Mouse (Mus musculus): Measurements from ENCODE around the gene Actl6b. TPM values are rescaled to one million over a fixed set of nuclear protein-coding genes. Genes with fewer than 3 reads are reported as not detected.

Gene Actl6b
- polyA plus RNA-seq (2012; fragmentation: generic; extraction: Trizol): not detected

DNA sequence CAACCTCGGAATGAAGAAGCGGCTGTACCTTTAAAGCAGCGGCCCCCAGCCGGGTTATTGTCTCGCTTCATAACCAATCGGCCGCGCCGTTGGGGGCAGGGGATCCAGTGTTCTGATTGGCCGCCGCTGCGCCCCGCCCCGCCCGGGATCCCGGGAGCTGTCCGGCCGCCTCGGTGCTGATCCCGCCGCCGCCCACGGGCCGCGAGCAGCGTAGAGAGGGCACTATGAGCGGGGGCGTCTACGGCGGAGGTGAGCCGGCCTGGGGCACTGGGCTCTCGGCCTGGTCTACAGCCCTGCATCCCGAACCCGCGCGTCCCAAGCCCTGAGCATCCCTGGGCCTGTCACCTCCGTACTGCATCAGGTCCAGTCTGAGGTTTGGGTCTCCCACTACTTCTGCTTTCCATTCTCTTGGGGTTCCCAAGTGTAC lies at the start of gene Actl6b:
TSS of gene Actl6b (plus strand) at position 107 of the 427 bp plus-strand sequence.

DNA sequence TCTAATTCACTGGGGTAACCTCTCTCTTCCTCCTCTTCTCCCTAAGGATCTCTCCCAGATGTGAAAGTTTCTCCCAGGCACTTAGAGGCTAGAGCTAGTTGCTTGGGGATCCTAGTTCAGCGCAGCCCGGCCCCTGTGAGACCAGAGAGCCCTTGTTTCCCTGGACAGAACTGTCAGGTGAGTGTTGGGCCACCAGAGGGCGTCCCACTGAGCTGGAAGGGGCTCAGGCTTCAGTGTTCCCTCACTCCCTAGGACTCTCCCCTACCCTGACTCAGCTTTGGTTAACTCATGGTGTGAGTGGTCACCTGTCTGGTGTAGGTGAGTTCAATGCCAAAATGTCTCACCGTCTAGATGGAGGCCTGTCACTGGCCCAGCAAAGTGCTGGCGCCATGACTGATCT lies 34.9 kb upstream of the Actl6b start, which contains the start of gene Gigyf1:
TSS of gene Gigyf1 (plus strand) at position 113 of the 400 bp plus-strand sequence.

DNA sequence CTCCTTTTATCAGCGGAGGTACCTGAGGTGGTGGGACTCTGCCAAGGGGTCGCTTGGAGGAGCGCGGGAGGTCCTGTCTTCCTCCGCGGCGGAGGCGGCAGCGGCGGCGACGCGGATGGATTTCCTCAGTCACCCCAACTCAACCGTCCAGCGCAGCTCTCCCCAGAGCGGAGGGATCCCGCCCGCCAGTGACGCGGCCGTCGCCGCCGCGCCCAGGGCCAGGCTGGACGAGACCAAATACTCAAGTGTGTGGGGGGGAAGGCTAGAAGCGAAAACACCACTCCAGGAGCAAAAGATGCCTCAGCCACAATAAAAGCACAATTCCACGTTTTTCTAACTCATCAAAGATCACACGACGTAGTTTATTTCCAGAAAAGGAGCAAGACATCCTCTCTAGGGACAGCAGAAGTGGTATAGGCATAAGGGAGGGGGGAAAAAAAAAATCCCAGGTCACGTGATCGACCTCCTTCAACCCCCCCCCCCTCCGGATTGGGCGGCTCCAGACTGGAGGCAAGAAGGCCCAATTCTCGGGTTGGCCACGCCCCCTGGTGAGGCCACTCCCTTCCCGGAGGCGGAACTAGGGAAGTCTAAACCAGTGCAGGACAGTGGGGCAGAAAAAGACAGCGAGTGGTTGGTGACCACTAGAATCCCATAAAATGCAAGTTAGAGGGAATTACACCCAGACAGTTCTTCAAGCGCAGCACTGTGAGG lies 20.0 kb upstream of the Actl6b start, which contains the start of the genes Epo and Gnb2:
TSS of gene Epo (minus strand) at position 126 of the 711 bp plus-strand sequence.
TSS of gene Gnb2 (minus strand) at position 394 of the 711 bp plus-strand sequence.

DNA sequence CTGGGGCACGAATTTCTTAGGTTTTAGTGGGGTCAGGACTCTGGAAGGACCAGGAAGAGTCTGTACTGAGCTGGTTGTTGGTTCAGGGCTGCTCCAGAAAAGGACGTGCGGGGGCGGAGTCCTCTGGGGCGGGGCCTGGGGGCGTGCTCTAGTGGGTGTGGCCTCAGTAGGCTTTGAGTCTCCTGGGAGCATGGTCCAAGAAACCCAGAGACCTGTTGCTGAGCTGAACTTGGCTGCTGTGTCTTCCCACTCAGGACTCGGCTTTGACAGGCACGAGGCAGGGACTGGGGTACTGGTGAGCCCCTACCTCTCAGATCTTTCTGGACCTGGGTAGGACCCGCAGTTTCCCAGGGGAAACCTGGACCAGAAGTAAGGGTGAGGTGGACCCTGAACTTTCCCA lies 16.3 kb downstream of the Actl6b start, which contains the start of gene Tfr2:
TSS of gene Tfr2 (plus strand) at position 176 of the 400 bp plus-strand sequence.

DNA sequence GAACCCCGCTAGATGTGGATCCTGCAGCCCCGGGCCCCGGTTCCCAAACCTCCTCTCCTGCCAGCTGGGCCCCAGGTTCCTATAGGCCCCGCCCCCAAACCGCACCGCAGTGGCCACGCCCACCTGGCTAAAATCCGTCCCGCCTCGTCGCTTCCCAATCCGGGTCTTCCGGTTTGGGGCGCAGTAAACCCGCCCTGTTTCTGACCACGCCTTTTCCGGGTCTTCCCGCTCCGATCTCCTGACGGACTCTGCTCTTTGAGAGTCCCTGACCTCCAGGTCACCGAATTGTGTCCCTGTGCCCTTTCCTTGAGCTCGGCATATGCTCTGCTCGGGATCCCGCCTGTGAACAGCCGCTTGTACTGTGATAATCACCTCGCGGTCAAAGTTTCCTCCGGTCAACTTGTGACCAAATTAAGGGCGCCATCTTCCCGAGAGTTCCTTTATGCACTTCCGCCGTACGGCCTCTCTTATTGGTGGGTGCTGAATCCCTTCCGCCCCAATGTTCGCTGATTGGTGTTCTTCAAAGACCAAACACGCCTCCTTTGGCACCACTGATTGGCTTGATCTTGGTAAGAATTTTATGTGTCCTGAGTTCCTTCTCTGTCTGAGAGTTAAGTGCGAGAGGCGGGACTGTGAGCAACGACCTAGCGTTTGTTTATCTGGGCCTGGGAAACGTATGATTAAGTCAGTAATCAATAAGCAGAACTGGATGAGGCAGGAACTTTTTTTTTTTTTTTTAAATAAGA lies 47.5 kb downstream of the Actl6b start, which contains the start of gene Mospd3:
TSS of gene Mospd3 (minus strand) at position 440 of the 746 bp plus-strand sequence.

DNA sequence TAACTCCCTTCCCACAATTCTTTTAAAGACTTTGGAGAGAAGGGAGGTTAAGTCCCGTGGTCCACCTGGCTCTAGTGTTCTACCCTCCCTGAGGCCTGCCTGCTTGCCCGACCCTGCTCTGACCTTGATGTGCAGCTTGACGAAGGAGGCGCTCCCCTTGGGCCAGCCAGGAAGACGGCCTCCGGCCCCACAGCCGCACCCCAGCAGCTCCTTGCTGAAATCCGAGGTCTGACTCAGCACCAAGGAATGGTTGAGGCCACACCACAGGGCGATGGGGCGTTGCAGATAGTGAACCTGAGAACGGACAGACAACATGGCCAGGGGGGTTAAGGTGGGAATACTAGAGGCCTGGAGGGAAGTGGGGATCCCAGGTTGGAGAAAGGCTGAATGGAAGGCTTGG lies 60.2 kb downstream of the Actl6b start, which contains the start of gene Pcolce:
TSS of gene Pcolce (minus strand) at position 235 of the 400 bp plus-strand sequence.

Other genes with a start within 250 kb of the Actl6b start
- gene Srrt, start 245.8 kb upstream of the Actl6b start, polyA plus RNA-seq (2012; fragmentation: generic; extraction: Trizol): 100 to 1,000 TPM in 1 of 2 experiments, 10 to 100 TPM in 1; 73.5 to 116 TPM
- 10 to 100 TPM; 88.5 to 94.3 TPM for gene Trip6, start 239.1 kb upstream of the Actl6b start, polyA plus RNA-seq (2012; fragmentation: generic; extraction: Trizol)
- gene Slc12a9, start 219.9 kb upstream of the Actl6b start, polyA plus RNA-seq (2012; fragmentation: generic; extraction: Trizol): 10 to 100 TPM in 1 of 2 experiments, 1 to 10 TPM in 1; 6.4 to 15.2 TPM
- gene Ephb4, start 203.4 kb upstream of the Actl6b start, polyA plus RNA-seq (2012; fragmentation: generic; extraction: Trizol): 10 to 100 TPM; 18.1 to 60.6 TPM
- under 1 TPM; 0.06 to 0.25 TPM for gene Zan, start 76.5 kb upstream of the Actl6b start, polyA plus RNA-seq (2012; fragmentation: generic; extraction: Trizol)
- gene Pop7, start 51.0 kb upstream of the Actl6b start, polyA plus RNA-seq (2012; fragmentation: generic; extraction: Trizol): 10 to 100 TPM; 44.2 to 57.6 TPM
- gene Gigyf1, start 35.0 kb upstream of the Actl6b start, polyA plus RNA-seq (2012; fragmentation: generic; extraction: Trizol): 10 to 100 TPM in 1 of 2 experiments, 1 to 10 TPM in 1; 2.8 to 14.6 TPM
- gene Epo, start 20.3 kb upstream of the Actl6b start, polyA plus RNA-seq (2012; fragmentation: generic; extraction: Trizol): not detected
- 100 to 1,000 TPM; 814 to 936 TPM for gene Gnb2, start 20.0 kb upstream of the Actl6b start, polyA plus RNA-seq (2012; fragmentation: generic; extraction: Trizol)
- under 1 TPM in 1 of 2 experiments, not detected in 1; 0.06 TPM for gene Tfr2, start 16.3 kb downstream of the Actl6b start, polyA plus RNA-seq (2012; fragmentation: generic; extraction: Trizol)
- gene Mospd3, start 47.5 kb downstream of the Actl6b start, polyA plus RNA-seq (2012; fragmentation: generic; extraction: Trizol): 100 to 1,000 TPM in 1 of 2 experiments, 10 to 100 TPM in 1; 60.1 to 124 TPM
- gene Pcolce, start 60.3 kb downstream of the Actl6b start, polyA plus RNA-seq (2012; fragmentation: generic; extraction: Trizol): 1,000 to 10,000 TPM; 1,118 to 1,655 TPM
- gene Fbxo24, start 75.5 kb downstream of the Actl6b start, polyA plus RNA-seq (2012; fragmentation: generic; extraction: Trizol): under 1 TPM; 0.23 to 0.85 TPM
- gene Lrch4, start 75.6 kb downstream of the Actl6b start, polyA plus RNA-seq (2012; fragmentation: generic; extraction: Trizol): 10 to 100 TPM; 14.3 to 16.6 TPM
- 1 to 10 TPM; 1.4 to 6.0 TPM for gene Gm20605, start 75.7 kb downstream of the Actl6b start, polyA plus RNA-seq (2012; fragmentation: generic; extraction: Trizol)
- 1 to 10 TPM; 1.8 to 9.1 TPM for gene Sap25, start 87.8 kb downstream of the Actl6b start, polyA plus RNA-seq (2012; fragmentation: generic; extraction: Trizol)
- gene Irs3, start 92.2 kb downstream of the Actl6b start, polyA plus RNA-seq (2012; fragmentation: generic; extraction: Trizol): under 1 TPM; 0.02 to 0.06 TPM
- gene Agfg2, start 131.2 kb downstream of the Actl6b start, polyA plus RNA-seq (2012; fragmentation: generic; extraction: Trizol): 10 to 100 TPM in 1 of 2 experiments, 1 to 10 TPM in 1; 6.6 to 11.1 TPM
- gene Nyap1, start 188.1 kb downstream of the Actl6b start, polyA plus RNA-seq (2012; fragmentation: generic; extraction: Trizol): 1 to 10 TPM; 1.7 to 6.6 TPM
- 10 to 100 TPM; 42.1 to 98.9 TPM for gene Tsc22d4, start 192.2 kb downstream of the Actl6b start, polyA plus RNA-seq (2012; fragmentation: generic; extraction: Trizol)
- 10 to 100 TPM; 32.9 to 38.5 TPM for gene Ppp1r35, start 225.3 kb downstream of the Actl6b start, polyA plus RNA-seq (2012; fragmentation: generic; extraction: Trizol)
- 10 to 100 TPM; 34.7 to 57.8 TPM for gene Mepce, start 234.1 kb downstream of the Actl6b start, polyA plus RNA-seq (2012; fragmentation: generic; extraction: Trizol)
- 1 to 10 TPM in 1 of 2 experiments, under 1 TPM in 1; 0.36 to 7.1 TPM for gene Zcwpw1, start 234.3 kb downstream of the Actl6b start, polyA plus RNA-seq (2012; fragmentation: generic; extraction: Trizol)